9 mouse cellular contexts compared by ENCODE assay signal in the genomic region with DNA sequence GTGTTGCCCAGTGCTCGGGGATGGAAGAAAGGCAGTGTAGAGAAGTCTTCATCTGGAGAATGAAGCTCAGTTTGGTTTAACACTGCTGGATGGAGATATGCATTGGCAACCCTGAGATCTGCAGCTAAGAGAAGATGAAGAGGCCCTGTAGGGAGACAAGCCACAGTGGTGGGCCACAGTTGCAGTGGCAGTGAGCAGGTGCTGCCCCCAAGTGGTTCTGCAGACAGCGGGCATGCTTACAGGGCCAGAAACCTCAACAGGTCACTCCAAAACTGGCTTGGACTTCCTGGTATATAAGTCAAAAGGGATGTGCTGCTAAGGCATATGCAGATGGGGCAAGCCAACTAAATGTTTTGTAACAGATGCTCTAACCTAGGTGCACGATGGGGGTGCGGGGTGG. TPM values are rescaled to one million over a fixed set of nuclear protein-coding genes. Genes with fewer than 3 reads are reported as not detected.
A peak's percentile ranks its signal among the peaks of the same experiment; 100 is the strongest.
DNase-seq lines count a peak whose midpoint lies in the region; ATAC-seq and TF ChIP-seq lines count a peak whose summit lies in the region.
"Had no signal": no experiment of that assay in that cellular context is flagged by ENCODE, and none has a peak within 500 bp of the region (broad histone marks: within the 10 kb centered on the region; RNA-seq: fewer than 3 reads in every experiment).

No protein-coding gene starts in this region.

- TF ChIP-seq POLR2A in bone marrow, adult 2 months (IDR thresholded peaks at IDR 0.05; ENCODE audit: borderline replicate concordance, control insufficient read depth, low read depth, low read length) = no peak

- H3K4me1 ChIP-seq in bone marrow, adult 2 months (ENCODE audit: control insufficient read depth, insufficient read depth, low read length) = no peaks in the 10 kb centered on the region
- no peaks in the 10 kb centered on the region for H3K4me1 ChIP-seq in forebrain, embryonic 12.5 days
- no peaks in the 10 kb centered on the region for H3K4me1 ChIP-seq in hindbrain, embryonic 10.5 days (replicated peaks)
- no peaks in the 10 kb centered on the region for H3K4me1 ChIP-seq in midbrain, postnatal 0 days (ENCODE audit: insufficient read depth, low read length)

- H3K9ac ChIP-seq in forebrain, embryonic 12.5 days = no peak overlapping the region
- no peak overlapping the region for H3K9ac ChIP-seq in midbrain, postnatal 0 days (replicated peaks; ENCODE audit: low read length, poor library complexity, severe bottlenecking)

- H3K36me3 ChIP-seq in forebrain, embryonic 12.5 days (replicated peaks) = no peaks in the 10 kb centered on the region
- no peaks in the 10 kb centered on the region for H3K36me3 ChIP-seq in hindbrain, embryonic 10.5 days
- H3K36me3 ChIP-seq in midbrain, postnatal 0 days (ENCODE audit: insufficient read depth, low read length) = no peaks in the 10 kb centered on the region

- no peak overlapping the region for H3K27ac ChIP-seq in bone marrow, adult 2 months (ENCODE audit: control insufficient read depth, insufficient read depth, low read depth, low read length, poor library complexity)
- no peak overlapping the region for H3K27ac ChIP-seq in forebrain, embryonic 12.5 days
- H3K27ac ChIP-seq in hindbrain, embryonic 10.5 days = no peak overlapping the region
- H3K27ac ChIP-seq in layer of hippocampus, adult 2 months = no peak overlapping the region
- no peak overlapping the region for H3K27ac ChIP-seq in midbrain, postnatal 0 days (ENCODE audit: low read depth, low read length)

- ATAC-seq in forebrain, embryonic 12.5 days (ENCODE audit: low FRiP score) = peak; percentile 67; the same call in 1 of the 2 replicates
- ATAC-seq in midbrain, postnatal 0 days (ENCODE audit: low FRiP score) = no peak

- H3K4me3 ChIP-seq in bone marrow, adult 2 months (replicated peaks; ENCODE audit: control insufficient read depth, low read depth, low read length) = no peak overlapping the region
- no peak overlapping the region for H3K4me3 ChIP-seq in forebrain, embryonic 12.5 days (replicated peaks)
- no peak overlapping the region for H3K4me3 ChIP-seq in hindbrain, embryonic 10.5 days
- no peak overlapping the region for H3K4me3 ChIP-seq in layer of hippocampus, adult 2 months
- H3K4me3 ChIP-seq in midbrain, postnatal 0 days (ENCODE audit: low read depth, low read length) = no peak overlapping the region

- TF ChIP-seq CTCF in bone marrow, adult 2 months (IDR thresholded peaks at IDR 0.05; ENCODE audit: control insufficient read depth, insufficient read depth, low read length) = peak; percentile 75
- TF ChIP-seq CTCF in layer of hippocampus, adult 2 months (conservative IDR thresholded peaks at IDR 0.05) = peak; percentile 80
- peak; percentile 71 for TF ChIP-seq CTCF in midbrain, postnatal 0 days (IDR thresholded peaks at IDR 0.05)

- 57% methylated on average over 4 of the region's 4 CpGs for WGBS in bone marrow, adult 2 months
- WGBS in forebrain, embryonic 12.5 days = 51% methylated on average over 4 of the region's 4 CpGs
- WGBS in hindbrain, embryonic 10.5 days = 59% methylated on average over 4 of the region's 4 CpGs
- 56% methylated on average over 4 of the region's 4 CpGs for WGBS in midbrain, postnatal 0 days

- H3K27me3 ChIP-seq in forebrain, embryonic 12.5 days = no peaks in the 10 kb centered on the region; the same call in 1 of the 2 replicates
- H3K27me3 ChIP-seq in hindbrain, embryonic 10.5 days (ENCODE audit: insufficient read depth, poor library complexity, severe bottlenecking) = peaks cover 8% of the 10 kb centered on the region; the same call in 1 of the 2 replicates
- H3K27me3 ChIP-seq in midbrain, postnatal 0 days (ENCODE audit: insufficient read depth, low read length) = no peaks in the 10 kb centered on the region

- H3K9me3 ChIP-seq in forebrain, embryonic 12.5 days = no peaks in the 10 kb centered on the region
- no peaks in the 10 kb centered on the region for H3K9me3 ChIP-seq in hindbrain, embryonic 10.5 days
- H3K9me3 ChIP-seq in midbrain, postnatal 0 days (ENCODE audit: low read length) = no peaks in the 10 kb centered on the region

- DNase-seq in adrenal gland, adult 2 months = peak; percentile 50
- no peak for DNase-seq in adrenal gland, adult 8-10 months
- DNase-seq in hindbrain, embryonic 10.5 days (ENCODE audit: low spot score) = peak; percentile 61
- DNase-seq in layer of hippocampus, adult 2 months (ENCODE audit: low spot score in 2 of 2) = peak; percentile 41 to 52
- DNase-seq in midbrain, postnatal 0 days (ENCODE audit: low spot score) = peak; percentile 72
- peak; percentile 54 to 79 for DNase-seq in spleen, postnatal 4 days (ENCODE audit: low spot score in 2 of 2)

- H3K4me2 ChIP-seq in forebrain, embryonic 12.5 days = no peak overlapping the region
- H3K4me2 ChIP-seq in midbrain, postnatal 0 days (ENCODE audit: low read depth, low read length, poor library complexity, severe bottlenecking) = no peak overlapping the region

RNA-seq across cellular contexts. Expression of a gene that starts 30.3 kb away (rescaled TPM):
- under 1 TPM in 1 of 2 experiments, not detected in 1; 0.83 TPM for total RNA-seq in adrenal gland, adult 2 months (2021)
- polyA plus RNA-seq in adrenal gland, adult 2 months (2012; rRNA removed) = not detected in 2 replicates
- total RNA-seq in adrenal gland, adult 8-10 months (2022) = 1 to 10 TPM in 2 of 4 experiments, not detected in 2; 1.7 to 2.3 TPM
- not detected in 2 replicates for polyA plus RNA-seq in bone marrow, adult 2 months (2011; ENCODE audit: insufficient read depth, insufficient read length, low replicate concordance, missing spikeins)
- polyA plus RNA-seq in forebrain, embryonic 12.5 days (2016; fragmentation: Nextera tagmentation; extraction: Ambion mirVana) = not detected in 2 replicates
- polyA plus RNA-seq in hindbrain, embryonic 10.5 days (2016; fragmentation: Nextera tagmentation; extraction: Ambion mirVana) = not detected in 2 replicates
- not detected for total RNA-seq in layer of hippocampus, adult 2 months (2021)
- not detected in 2 replicates for total RNA-seq in midbrain, postnatal 0 days (2014; rRNA removed)
- polyA plus RNA-seq in midbrain, postnatal 0 days (2015; fragmentation: Nextera tagmentation; extraction: Ambion mirVana) = not detected in 2 replicates
- polyA plus RNA-seq: heart, embryonic 14.5 days had no signal
